Mouse (Mus musculus): ENCODE data around the gene Vapb. TPM values are rescaled to one million over a fixed set of nuclear protein-coding genes. Genes with fewer than 3 reads are reported as not detected.

Vapb gene
- polyA plus RNA-seq, 1 experiment from 2014 or later = 8.8 TPM

GRCm38 (mm10) chr2:173775556-173775955 lies 38.2 kb downstream of the Vapb start:
- H3K9ac ChIP-seq = no peak overlapping the region
- no peaks in the 10 kb centered on the region for H3K9me3 ChIP-seq (ENCODE audit: low read depth, low read length)
- H3K27me3 ChIP-seq (ENCODE audit: insufficient read depth, low read length) = no peaks in the 10 kb centered on the region
- H3K4me1 ChIP-seq (ENCODE audit: insufficient read depth) = no peaks in the 10 kb centered on the region
- TF ChIP-seq CTCF (IDR thresholded peaks at IDR 0.05; ENCODE audit: low read depth) = no peak
- ATAC-seq (ENCODE audit: insufficient read depth) = no peak
- no peak overlapping the region for H3K4me2 ChIP-seq
- no peak for DNase-seq
- no peak overlapping the region for H3K4me3 ChIP-seq (ENCODE audit: low read depth, low read length)
- 58% methylated on average over 3 of the region's 3 CpGs for WGBS
- peaks cover 36% of the 10 kb centered on the region for H3K36me3 ChIP-seq (ENCODE audit: insufficient read depth)
- H3K27ac ChIP-seq (ENCODE audit: low read depth) = no peak overlapping the region

DNA sequence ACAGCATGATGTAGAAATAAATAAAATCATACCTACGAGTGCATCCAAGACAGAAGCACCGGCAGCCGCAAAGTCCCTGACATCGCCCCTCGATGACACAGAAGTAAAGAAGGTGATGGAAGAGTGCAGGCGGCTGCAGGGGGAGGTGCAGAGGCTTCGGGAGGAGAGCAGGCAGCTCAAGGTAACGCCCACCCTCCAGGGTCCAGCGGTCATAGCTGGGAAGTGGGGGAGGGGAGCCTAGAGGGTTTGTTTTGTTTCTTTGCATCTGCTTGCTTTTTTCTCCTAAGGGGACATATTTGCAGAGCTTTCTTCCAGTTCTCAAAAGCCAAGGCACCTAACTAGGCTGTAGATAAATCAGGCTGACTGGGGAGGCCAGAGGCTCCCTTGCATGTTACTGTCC lies 38.8 kb downstream of the Vapb start:
- Histone ChIP-seq H3K4me2 (no peak overlapping the region), H3K4me3 (ENCODE audit: low read depth, low read length) (no peak overlapping the region), H3K4me1 (ENCODE audit: insufficient read depth) (no peaks in the 10 kb centered on the region), H3K9ac (no peak overlapping the region), H3K36me3 (ENCODE audit: insufficient read depth) (peaks cover 40% of the 10 kb centered on the region), H3K9me3 (ENCODE audit: low read depth, low read length) (no peaks in the 10 kb centered on the region), H3K27me3 (ENCODE audit: insufficient read depth, low read length) (no peaks in the 10 kb centered on the region), H3K27ac (ENCODE audit: low read depth) (no peak overlapping the region)
- WGBS = 17% methylated on average over 9 of the region's 9 CpGs
- 0 out of 2 replicates have a peak, but pooled peaks have one; percentile 33 for ATAC-seq (ENCODE audit: insufficient read depth)
- peak; percentile 37 for DNase-seq
- no peak for TF ChIP-seq CTCF (IDR thresholded peaks at IDR 0.05; ENCODE audit: low read depth)

GRCm38 (mm10) chr2:173780931-173781330 lies 43.6 kb downstream of the Vapb start:
- H3K4me2 ChIP-seq = no peak overlapping the region
- H3K36me3 ChIP-seq (ENCODE audit: insufficient read depth) = peaks cover 50% of the 10 kb centered on the region
- DNase-seq (no peak), ATAC-seq (ENCODE audit: insufficient read depth) (no peak)
- H3K27me3 ChIP-seq (ENCODE audit: insufficient read depth, low read length) = no peaks in the 10 kb centered on the region
- TF ChIP-seq CTCF (IDR thresholded peaks at IDR 0.05; ENCODE audit: low read depth) = no peak
- H3K9me3 ChIP-seq (ENCODE audit: low read depth, low read length) = no peaks in the 10 kb centered on the region
- no peaks in the 10 kb centered on the region for H3K4me1 ChIP-seq (ENCODE audit: insufficient read depth)
- 72% methylated on average over 5 of the region's 5 CpGs for WGBS
- no peak overlapping the region for H3K9ac ChIP-seq
- no peak overlapping the region for H3K27ac ChIP-seq (ENCODE audit: low read depth)
- H3K4me3 ChIP-seq (ENCODE audit: low read depth, low read length) = no peak overlapping the region

- Histone ChIP-seq H3K27me3 (ENCODE audit: insufficient read depth, low read length) (no peaks in the 10 kb centered on the region), H3K4me1 (ENCODE audit: insufficient read depth) (no peaks in the 10 kb centered on the region), H3K36me3 (ENCODE audit: insufficient read depth) (peaks cover 26% of the 10 kb centered on the region), H3K27ac (ENCODE audit: low read depth) (no peak overlapping the region), H3K4me2 (no peak overlapping the region), H3K4me3 (ENCODE audit: low read depth, low read length) (no peak overlapping the region), H3K9me3 (ENCODE audit: low read depth, low read length) (no peaks in the 10 kb centered on the region), H3K9ac (no peak overlapping the region)
- 78% methylated on average over 3 of the region's 3 CpGs for WGBS
- TF ChIP-seq CTCF (IDR thresholded peaks at IDR 0.05; ENCODE audit: low read depth) = no peak
- DNase-seq (no peak), ATAC-seq (ENCODE audit: insufficient read depth) (no peak)
Observed at GRCm38 (mm10) chr2:173784366-173784765, 47.1 kb downstream of the Vapb start.

DNA sequence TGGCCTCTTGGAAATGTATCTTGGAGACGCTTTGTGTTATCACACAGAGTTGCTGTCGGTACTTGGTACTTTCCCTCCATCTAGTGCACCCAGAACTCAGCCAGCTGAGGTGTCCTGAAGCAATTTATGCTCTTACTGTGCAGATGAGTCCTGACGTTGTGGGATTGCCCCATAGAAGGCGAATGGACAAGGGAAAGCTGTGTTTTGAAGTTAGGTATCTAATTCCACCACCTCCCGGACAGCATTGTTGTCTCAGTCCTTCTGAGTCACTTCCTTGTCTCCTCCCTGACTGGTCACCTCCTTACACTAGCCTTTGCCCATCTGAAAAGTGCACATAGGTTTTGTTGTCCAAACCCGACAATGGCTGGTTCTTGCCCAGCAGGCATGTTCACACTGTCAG lies 47.6 kb downstream of the Vapb start:
- Histone ChIP-seq H3K4me1 (ENCODE audit: insufficient read depth) (no peaks in the 10 kb centered on the region), H3K4me2 (no peak overlapping the region), H3K9me3 (ENCODE audit: low read depth, low read length) (no peaks in the 10 kb centered on the region), H3K36me3 (ENCODE audit: insufficient read depth) (peaks cover 21% of the 10 kb centered on the region; the same call in 1 of the 2 replicates), H3K27ac (ENCODE audit: low read depth) (no peak overlapping the region), H3K27me3 (ENCODE audit: insufficient read depth, low read length) (no peaks in the 10 kb centered on the region), H3K4me3 (ENCODE audit: low read depth, low read length) (no peak overlapping the region), H3K9ac (no peak overlapping the region)
- no peak for ATAC-seq (ENCODE audit: insufficient read depth)
- no peak for TF ChIP-seq CTCF (IDR thresholded peaks at IDR 0.05; ENCODE audit: low read depth)
- WGBS = 67% methylated on average over 6 of the region's 6 CpGs
- no peak for DNase-seq

- ATAC-seq (ENCODE audit: insufficient read depth) = peak; percentile 76
- Histone ChIP-seq H3K27me3 (ENCODE audit: insufficient read depth, low read length) (no peaks in the 10 kb centered on the region), H3K9ac (no peak overlapping the region), H3K4me2 (peak overlapping the region; percentile 47), H3K27ac (ENCODE audit: low read depth) (peak overlapping the region; percentile 60; the same call in 1 of the 2 replicates), H3K4me3 (ENCODE audit: low read depth, low read length) (no peak overlapping the region), H3K4me1 (ENCODE audit: insufficient read depth) (0 out of 2 replicates have a peak, but pooled peaks cover 3% of the 10 kb centered on the region), H3K9me3 (ENCODE audit: low read depth, low read length) (no peaks in the 10 kb centered on the region), H3K36me3 (ENCODE audit: insufficient read depth) (no peaks in the 10 kb centered on the region)
- TF ChIP-seq CTCF (IDR thresholded peaks at IDR 0.05; ENCODE audit: low read depth) = no peak
- peak; percentile 69 for DNase-seq
- 10% methylated on average over 23 of the region's 23 CpGs for WGBS
Observed at GRCm38 (mm10) chr2:173789945-173790804, 52.9 kb downstream of the Vapb start.

DNA sequence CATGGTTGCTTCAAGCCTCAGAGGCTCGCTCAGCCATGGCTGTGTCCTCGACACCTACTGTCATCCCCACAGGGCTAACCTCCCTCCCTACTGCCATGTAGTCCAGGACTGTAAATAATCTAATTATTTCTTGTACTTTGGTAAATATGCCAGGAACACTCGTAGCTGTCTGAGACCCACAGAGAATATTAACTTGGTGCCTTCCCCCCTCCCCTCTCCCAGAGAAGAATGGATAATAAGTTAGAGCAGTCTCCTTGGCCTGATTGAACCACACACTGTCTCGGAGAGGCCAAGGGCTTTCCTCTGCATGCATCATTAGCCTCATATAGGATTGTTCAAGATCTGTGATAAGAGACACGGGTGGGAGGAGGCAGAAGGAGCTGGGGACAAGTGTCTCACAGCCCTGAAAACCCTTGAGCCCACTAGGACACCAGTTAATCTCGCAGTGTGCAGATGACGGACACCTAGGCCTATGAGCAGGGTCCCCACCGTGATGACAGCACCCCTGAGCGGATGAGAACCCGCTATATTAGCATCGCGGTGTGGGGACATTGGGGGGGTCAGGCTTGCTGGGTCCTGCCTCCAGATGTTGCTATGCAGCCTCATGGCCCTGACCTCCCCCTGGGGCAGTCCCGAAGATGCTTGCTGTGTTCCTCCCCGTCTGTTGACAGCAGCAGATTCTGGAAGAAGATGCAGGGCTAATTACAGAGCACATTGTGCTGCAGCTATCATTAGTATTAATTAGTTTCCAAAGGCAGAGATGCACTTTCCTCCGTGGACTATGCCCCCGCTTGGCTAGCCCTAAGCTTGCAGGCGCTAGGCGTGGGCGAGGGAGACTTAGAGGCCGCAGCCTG lies 54.8 kb downstream of the Vapb start:
- H3K27me3 ChIP-seq (ENCODE audit: insufficient read depth, low read length) = no peaks in the 10 kb centered on the region
- ATAC-seq (ENCODE audit: insufficient read depth) = no peak
- no peak overlapping the region for H3K27ac ChIP-seq (ENCODE audit: low read depth)
- no peaks in the 10 kb centered on the region for H3K36me3 ChIP-seq (ENCODE audit: insufficient read depth)
- H3K9ac ChIP-seq = no peak overlapping the region
- H3K4me3 ChIP-seq (ENCODE audit: low read depth, low read length) = no peak overlapping the region
- no peak for TF ChIP-seq CTCF (IDR thresholded peaks at IDR 0.05; ENCODE audit: low read depth)
- WGBS = 72% methylated on average over 20 of the region's 20 CpGs
- H3K4me2 ChIP-seq = no peak overlapping the region
- 0 out of 2 replicates have a peak, but pooled peaks cover 3% of the 10 kb centered on the region for H3K4me1 ChIP-seq (ENCODE audit: insufficient read depth)
- DNase-seq = no peak
- no peaks in the 10 kb centered on the region for H3K9me3 ChIP-seq (ENCODE audit: low read depth, low read length)

All from lung, embryonic 14.5 days (tissue).